Mouse (Mus musculus) CD4-positive helper T cell, adult 2 months (primary cell): ENCODE measurements around the gene Celf6.

Source experiments
- DNase-seq: peaks from one replicate; pipeline ENCODE4 v3.0.0-alpha.2; 2012; ENCODE audit warnings: low read depth, missing footprints, low spot score

Gene Celf6

GRCm38 (mm10) chr9:59588252-59588651, 10.5 kb downstream of the Celf6 start:
- DNase-seq, result no peak

- DNase-seq, result peak; percentile 21
Observed at GRCm38 (mm10) chr9:59588710-59589671, 11.3 kb downstream of the Celf6 start.

GRCm38 (mm10) chr9:59589703-59590439, 12.2 kb downstream of the Celf6 start:
- no peak for DNase-seq

- no peak for DNase-seq
Observed at GRCm38 (mm10) chr9:59601661-59602060, 23.9 kb downstream of the Celf6 start.

GRCm38 (mm10) chr9:59605967-59606366, 28.2 kb downstream of the Celf6 start:
- DNase-seq, result no peak

- no peak for DNase-seq
Observed at GRCm38 (mm10) chr9:59610950-59611349, 33.2 kb downstream of the Celf6 start.

GRCm38 (mm10) chr9:59615797-59616196, 38.1 kb downstream of the Celf6 start:
- no peak for DNase-seq

- peak; percentile 100 for DNase-seq
Observed at GRCm38 (mm10) chr9:59616622-59617306, 39.0 kb downstream of the Celf6 start, which contains the start of gene Parp6. Gene Parp6, plus strand, starts transcription at chr9:59617284.

GRCm38 (mm10) chr9:59617307-59617973, 39.7 kb downstream of the Celf6 start:
- DNase-seq, result no peak

GRCm38 (mm10) chr9:59638372-59638771, 60.7 kb downstream of the Celf6 start:
- no peak for DNase-seq

- DNase-seq, result no peak
Observed at GRCm38 (mm10) chr9:59639936-59640335, 62.2 kb downstream of the Celf6 start.

GRCm38 (mm10) chr9:59641320-59641719, 63.6 kb downstream of the Celf6 start:
- no peak for DNase-seq

- DNase-seq, result no peak
Observed at GRCm38 (mm10) chr9:59649911-59650310, 72.2 kb downstream of the Celf6 start.

- peak; percentile 24 for DNase-seq
Observed at GRCm38 (mm10) chr9:59653371-59653770, 75.7 kb downstream of the Celf6 start.

- no peak for DNase-seq
Observed at GRCm38 (mm10) chr9:59654450-59654983, 76.8 kb downstream of the Celf6 start.

- DNase-seq, result peak; percentile 100
Observed at GRCm38 (mm10) chr9:59655958-59656634, 78.4 kb downstream of the Celf6 start, which contains the start of gene Pkm. Gene Pkm, plus strand, starts transcription at chr9:59656368.
